Mouse (Mus musculus): Measurements from ENCODE around the gene Entpd3. TPM values are rescaled to one million over a fixed set of nuclear protein-coding genes. Genes with fewer than 3 reads are reported as not detected.

Gene Entpd3
- 2.5 and 4.1 TPM in 2 replicates for polyA plus RNA-seq (2012; rRNA removed)

DNA sequence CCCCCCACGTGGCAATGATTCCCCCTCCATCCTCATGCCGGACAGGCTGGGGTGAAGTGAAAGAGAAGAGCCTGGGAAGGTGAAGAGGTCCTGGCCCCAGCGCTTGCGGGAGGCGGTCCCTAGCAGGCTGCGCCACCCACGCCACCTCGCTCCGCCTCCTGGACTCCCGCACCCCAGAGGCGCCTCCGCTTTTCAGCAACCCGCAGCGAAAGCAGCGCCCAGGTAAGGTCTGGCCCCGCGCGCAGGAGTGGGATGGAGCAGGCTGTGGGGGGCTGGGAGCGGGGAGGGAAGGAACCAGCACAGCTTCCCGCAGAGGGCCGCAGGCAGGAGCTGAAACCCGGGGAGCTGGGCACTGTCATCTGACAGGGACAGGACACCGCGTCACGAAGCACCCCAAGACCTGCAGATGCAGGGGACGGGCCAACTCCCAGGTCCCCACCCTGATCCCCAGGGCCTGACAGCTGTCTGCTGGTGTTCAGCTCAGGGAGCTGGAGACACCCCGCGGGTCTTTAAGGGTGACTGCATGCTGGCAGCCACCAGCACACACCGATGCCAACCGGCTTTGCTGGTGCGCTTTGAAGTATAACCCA is at the start of gene Entpd3:
Gene Entpd3, plus strand, starts transcription at position 157 of the 590 bp plus-strand sequence.

DNA sequence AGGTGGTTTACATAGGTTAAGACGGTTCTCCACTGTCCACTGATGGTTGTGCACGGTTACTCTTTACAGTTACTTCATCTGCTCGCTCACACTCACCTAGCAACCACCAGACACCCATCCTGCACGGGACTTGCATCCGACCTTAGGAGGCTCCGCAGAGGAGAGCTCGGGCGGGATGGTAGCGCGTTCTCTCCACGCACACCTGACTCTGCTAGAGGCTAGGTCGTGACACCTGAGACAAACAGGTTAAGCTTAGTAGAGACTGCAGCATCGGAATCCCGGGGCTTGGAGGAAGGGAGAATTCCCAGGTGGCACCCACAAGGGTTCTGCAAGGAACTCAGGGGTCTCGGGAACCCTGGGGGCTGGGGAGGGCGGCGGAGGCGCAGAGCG is 47.6 kb upstream of the Entpd3 start, which contains the start of gene Eif1b:
Gene Eif1b, plus strand, starts transcription at position 223 of the 390 bp plus-strand sequence.

DNA sequence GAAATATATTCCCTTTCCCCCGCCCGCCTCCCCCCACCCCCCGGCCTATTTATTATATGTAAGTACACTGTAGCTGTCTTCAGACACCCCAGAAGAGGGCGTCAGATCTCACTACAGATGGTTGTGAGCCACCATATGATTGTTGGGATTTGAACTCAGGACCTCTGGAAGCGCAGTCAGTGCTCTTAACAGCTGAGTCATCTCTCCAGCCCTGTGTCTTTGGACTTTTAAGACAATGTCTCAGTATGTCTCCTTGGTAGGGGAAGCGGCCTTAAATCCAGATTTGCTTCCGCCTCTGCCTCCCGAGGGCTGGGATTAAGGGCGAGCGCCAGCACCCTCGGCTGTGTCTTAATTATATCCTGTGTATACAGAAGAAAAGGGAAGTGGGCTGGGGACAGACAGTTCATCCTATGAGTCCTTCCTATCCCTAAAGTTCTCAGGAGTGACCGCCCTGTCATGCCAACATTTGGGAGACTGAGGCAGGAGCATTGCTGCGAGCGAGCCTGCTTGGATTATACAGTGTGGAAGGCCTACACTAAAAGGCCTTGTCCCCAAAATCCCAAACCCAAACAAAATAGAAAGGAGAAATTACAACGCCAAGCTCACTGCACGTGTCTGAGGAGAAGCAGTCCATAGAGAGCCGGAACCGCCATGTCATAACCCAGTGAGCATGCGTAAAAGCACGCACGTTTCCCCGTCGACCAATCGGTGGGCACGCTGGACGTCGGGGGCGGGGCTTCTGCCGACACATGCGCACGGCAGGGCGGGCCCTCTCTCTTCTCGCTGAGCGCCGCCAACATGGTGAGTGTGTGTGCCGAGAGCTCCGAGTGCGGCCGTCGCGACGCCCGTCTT is 31.3 kb downstream of the Entpd3 start, which contains the start of gene Rpl14:
Gene Rpl14, plus strand, starts transcription at position 704 of the 852 bp plus-strand sequence.

Other genes with a start within 250 kb of the Entpd3 start
- gene Myrip, start 238.3 kb upstream of the Entpd3 start, polyA plus RNA-seq (2012; rRNA removed), result 4.4 and 5.8 TPM in 2 replicates
- 149 and 176 TPM in 2 replicates for gene Eif1b, start 47.6 kb upstream of the Entpd3 start, polyA plus RNA-seq (2012; rRNA removed)
- gene Rpl14, start 31.6 kb downstream of the Entpd3 start, polyA plus RNA-seq (2012; rRNA removed), result 753 and 803 TPM in 2 replicates

Measured in central nervous system, embryonic 14 days (tissue).